Comparison of ENCODE assay signal across 9 mouse cellular contexts in the genomic region with DNA sequence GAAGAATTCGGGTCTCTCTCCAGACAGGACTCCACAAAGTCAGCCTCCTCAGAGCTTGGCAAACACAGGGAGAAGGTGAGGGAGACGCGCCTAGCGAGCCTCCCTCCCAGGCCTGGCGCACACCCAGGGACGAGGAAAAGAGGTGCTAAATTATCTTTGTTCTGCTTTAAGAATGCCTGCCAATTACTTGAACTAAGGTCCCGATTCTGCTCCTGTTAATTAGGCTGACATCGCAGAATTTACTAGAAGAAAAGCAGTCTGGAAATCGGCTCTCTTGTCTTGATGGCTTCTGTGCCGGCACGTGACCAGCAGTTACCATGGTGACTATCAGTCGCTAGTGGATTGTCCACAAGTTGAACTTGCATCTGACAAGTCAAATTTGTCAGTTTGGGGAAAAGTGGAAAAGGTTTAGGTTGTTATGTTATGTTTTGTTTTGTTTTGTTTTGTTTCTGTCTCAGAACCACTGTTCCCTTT.
A peak's percentile ranks its signal among the peaks of the same experiment; 100 is the strongest.
DNase-seq lines count a peak whose midpoint lies in the region; ATAC-seq lines count a peak whose summit lies in the region.
"Had no signal": no experiment of that assay in that cellular context is flagged by ENCODE, and none has a peak within 500 bp of the region (broad histone marks: within the 10 kb centered on the region; RNA-seq: fewer than 3 reads in every experiment).

No protein-coding gene starts in this region.

- no peak overlapping the region for H3K4me3 ChIP-seq in forebrain, embryonic 11.5 days (ENCODE audit: low read depth, low read length)
- H3K4me3 ChIP-seq in hindbrain, embryonic 16.5 days (ENCODE audit: low read length), result no peak overlapping the region
- no peak overlapping the region for H3K4me3 ChIP-seq in midbrain, embryonic 13.5 days (replicated peaks)
- H3K4me3 ChIP-seq: erythroblast, embryonic 14.5 days had no signal

- peak; percentile 18 to 47 for DNase-seq in layer of hippocampus, postnatal 10 days (ENCODE audit: low spot score in 2 of 2)
- DNase-seq in layer of hippocampus, adult 8-10 months (ENCODE audit: low spot score in 2 of 2), result no peak
- peak; percentile 65 for DNase-seq in adrenal gland, postnatal 14 days
- DNase-seq in forebrain, embryonic 11.5 days (ENCODE audit: low spot score), result peak; percentile 67
- DNase-seq in thymus, postnatal 10 days (ENCODE audit: low spot score in 2 of 2), result no peak
- DNase-seq in T-cell, adult 2 months (ENCODE audit: low spot score), result no peak

- peaks cover 22% of the 10 kb centered on the region for H3K4me1 ChIP-seq in forebrain, embryonic 11.5 days (replicated peaks; ENCODE audit: control insufficient read depth, insufficient read depth, low read length)
- peaks cover 16% of the 10 kb centered on the region for H3K4me1 ChIP-seq in hindbrain, embryonic 16.5 days (ENCODE audit: control insufficient read depth, insufficient read depth, low read depth, low read length)
- H3K4me1 ChIP-seq in midbrain, embryonic 13.5 days (replicated peaks), result peaks cover 26% of the 10 kb centered on the region

- H3K27ac ChIP-seq in forebrain, embryonic 11.5 days (ENCODE audit: low read depth, low read length), result peak overlapping the region; percentile 77; the same call in 1 of the 2 replicates
- H3K27ac ChIP-seq in hindbrain, embryonic 16.5 days (ENCODE audit: low read depth, low read length), result no peak overlapping the region
- no peak overlapping the region; the same call in 1 of the 2 replicates for H3K27ac ChIP-seq in midbrain, embryonic 13.5 days

- ATAC-seq in forebrain, embryonic 11.5 days (replicated peaks; ENCODE audit: low FRiP score), result peak; percentile 64; the same call in 1 of the 2 replicates
- peak; percentile 72 for ATAC-seq in hindbrain, embryonic 16.5 days
- peak; percentile 71 for ATAC-seq in midbrain, embryonic 13.5 days

- no peak overlapping the region for H3K4me2 ChIP-seq in forebrain, embryonic 11.5 days (ENCODE audit: low read depth, low read length, severe bottlenecking)
- peak overlapping the region; percentile 45 for H3K4me2 ChIP-seq in hindbrain, embryonic 16.5 days (ENCODE audit: low read length)
- H3K4me2 ChIP-seq in midbrain, embryonic 13.5 days (replicated peaks), result no peak overlapping the region; the same call in 1 of the 2 replicates

- no peaks in the 10 kb centered on the region for H3K9me3 ChIP-seq in forebrain, embryonic 11.5 days (ENCODE audit: control insufficient read depth, low read length)
- no peaks in the 10 kb centered on the region for H3K9me3 ChIP-seq in hindbrain, embryonic 16.5 days (ENCODE audit: control insufficient read depth, low read length)
- no peaks in the 10 kb centered on the region for H3K9me3 ChIP-seq in midbrain, embryonic 13.5 days

- no peak overlapping the region for H3K9ac ChIP-seq in forebrain, embryonic 11.5 days (ENCODE audit: low read length)
- H3K9ac ChIP-seq in hindbrain, embryonic 16.5 days (ENCODE audit: low read depth, low read length), result no peak overlapping the region
- H3K9ac ChIP-seq in midbrain, embryonic 13.5 days (replicated peaks), result no peak overlapping the region

- H3K36me3 ChIP-seq in forebrain, embryonic 11.5 days (ENCODE audit: control insufficient read depth, insufficient read depth, low read length), result no peaks in the 10 kb centered on the region
- no peaks in the 10 kb centered on the region for H3K36me3 ChIP-seq in hindbrain, embryonic 16.5 days (ENCODE audit: control insufficient read depth, insufficient read depth, low read length)
- no peaks in the 10 kb centered on the region for H3K36me3 ChIP-seq in midbrain, embryonic 13.5 days

- no peaks in the 10 kb centered on the region for H3K27me3 ChIP-seq in forebrain, embryonic 11.5 days (ENCODE audit: control insufficient read depth, insufficient read depth, low read length)
- H3K27me3 ChIP-seq in hindbrain, embryonic 16.5 days (replicated peaks; ENCODE audit: control insufficient read depth, insufficient read depth, low read length), result no peaks in the 10 kb centered on the region
- no peaks in the 10 kb centered on the region for H3K27me3 ChIP-seq in midbrain, embryonic 13.5 days

- 32% methylated on average over 12 of the region's 12 CpGs for whole genome bisulfite sequencing in forebrain, embryonic 11.5 days
- WGBS in hindbrain, embryonic 16.5 days, result 18% methylated on average over 12 of the region's 12 CpGs
- 40% methylated on average over 12 of the region's 12 CpGs for WGBS in midbrain, embryonic 13.5 days

Comparison
In these comparisons a context has a peak if more than half of its experiments do, and no peak if none do; other contexts are left out.
1. DNase-seq: peak in layer of hippocampus, postnatal 10 days (2 of 2), adrenal gland, postnatal 14 days (single experiment) and forebrain, embryonic 11.5 days (single experiment); none in layer of hippocampus, adult 8-10 months (0 of 2), thymus, postnatal 10 days (0 of 2) and T-cell, adult 2 months (single experiment).
2. Peak in every context shown above with its lines, with median percentiles within 50 percentile points of each other: ATAC-seq.